Mouse (Mus musculus) CH12.LX (cell line): ENCODE measurements around the gene Mrps30. TPM values are rescaled to one million over a fixed set of nuclear protein-coding genes. Genes with fewer than 3 reads are reported as not detected.

Source experiments
- DNase-seq: peaks from one replicate; pipeline ENCODE4 v3.0.0-alpha.2; 2013; ENCODE audit errors: extremely low read depth
- H3K27ac ChIP-seq: 2 replicates; pipeline ENCODE4 v1.5.1; 2012; ENCODE audit warnings: low read depth, mild to moderate bottlenecking, control low read depth, moderate library complexity; ENCODE audit not compliant: insufficient read depth
- H3K27me3 ChIP-seq: replicated peaks from 2 replicates; pipeline ENCODE3; 2012; ENCODE audit warnings: inconsistent platforms
- H3K36me3 ChIP-seq, 2 experiments: replicated peaks in 1 of 2; 2 replicates each; pipeline versions ENCODE3 to v1.6.1; 2012; ENCODE audit warnings: inconsistent platforms in 1 of 2, low read length in 1 of 2, mild to moderate bottlenecking in 1 of 2, mixed read lengths in 1 of 2, moderate library complexity in 1 of 2; ENCODE audit not compliant: control insufficient read depth in 1 of 2, insufficient read depth in 1 of 2
- H3K4me1 ChIP-seq, 2 experiments: 2 replicates each; pipeline ENCODE4 v1.6.1; 2012; ENCODE audit warnings: inconsistent platforms in 1 of 2, moderate library complexity in 1 of 2; ENCODE audit not compliant: insufficient read depth in 2 of 2, control insufficient read depth in 1 of 2
- H3K4me2 ChIP-seq: 2 replicates; pipeline ENCODE4 v1.6.1; 2012; ENCODE audit warnings: low read depth, mild to moderate bottlenecking, control low read depth; ENCODE audit not compliant: poor library complexity, insufficient read depth, severe bottlenecking
- H3K4me3 ChIP-seq, 3 experiments: fragments of 150-350 bp in 1 of 3; sonication (generic) in 1 of 3; replicated peaks in 1 of 3; 2 replicates each; pipeline versions ENCODE3 to v1.5.1; 2011 to 2012; ENCODE audit warnings: low read depth in 2 of 3, low read length in 2 of 3, mild to moderate bottlenecking in 2 of 3, moderate library complexity in 2 of 3, control low read depth in 1 of 3, improper control_type of control experiment in 1 of 3, inconsistent platforms in 1 of 3, mixed read lengths in 1 of 3; ENCODE audit not compliant: poor library complexity in 1 of 3
- H3K79me2 ChIP-seq: replicated peaks from 2 replicates; pipeline ENCODE4 v1.6.1; 2012; ENCODE audit warnings: mild to moderate bottlenecking, moderate library complexity; ENCODE audit not compliant: control insufficient read depth, poor library complexity, insufficient read depth, severe bottlenecking; ENCODE audit errors: extremely low read depth
- H3K9ac ChIP-seq: 2 replicates; pipeline ENCODE4 v1.6.1; 2012; ENCODE audit warnings: low read depth, mild to moderate bottlenecking, control low read depth, moderate library complexity; ENCODE audit not compliant: insufficient read depth
- H3K9me3 ChIP-seq: replicated peaks from 2 replicates; pipeline ENCODE3; 2012; ENCODE audit warnings: low read length, inconsistent platforms, mixed read lengths
- BHLHE40 ChIP-seq: IDR thresholded peaks from 2 replicates; pipeline ENCODE4 v1.6.1; 2011; ENCODE audit warnings: mild to moderate bottlenecking, low read depth, low read length, improper control_type of control experiment
- CHD2 ChIP-seq: IDR thresholded peaks from 2 replicates; pipeline ENCODE4 v1.6.1; 2011; ENCODE audit warnings: low read length, improper control_type of control experiment
- CTCF ChIP-seq, 2 experiments: IDR thresholded peaks in 1 of 2; conservative IDR thresholded peaks in 1 of 2; 2 replicates each; pipeline ENCODE4 v1.5.1; 2011 to 2012; ENCODE audit warnings: low read depth in 2 of 2, low read length in 2 of 2, improper control_type of control experiment in 1 of 2, inconsistent platforms in 1 of 2, mild to moderate bottlenecking in 1 of 2, moderate library complexity in 1 of 2
- E2F4 ChIP-seq: IDR thresholded peaks from 2 replicates; pipeline ENCODE4 v1.6.1; 2011; ENCODE audit warnings: low read depth, low read length, improper control_type of control experiment; ENCODE audit not compliant: insufficient replicate concordance
- ETS1 ChIP-seq: conservative IDR thresholded peaks from 2 replicates; pipeline ENCODE4 v1.6.1; 2012; ENCODE audit warnings: low read depth, mild to moderate bottlenecking, inconsistent platforms, low read length, improper control_type of control experiment, moderate library complexity
- GABPA ChIP-seq: IDR thresholded peaks from 2 replicates; pipeline ENCODE4 v1.6.1; 2012; ENCODE audit warnings: low read depth, low read length, improper control_type of control experiment, inconsistent platforms; ENCODE audit not compliant: insufficient replicate concordance
- IRF4 ChIP-seq: IDR thresholded peaks from 2 replicates; pipeline ENCODE4 v1.6.1; 2014; ENCODE audit warnings: low read depth, mild to moderate bottlenecking, inconsistent platforms, low read length, improper control_type of control experiment
- JUN ChIP-seq: IDR thresholded peaks from 2 replicates; pipeline ENCODE4 v1.6.1; 2011; ENCODE audit warnings: low read depth, mild to moderate bottlenecking, low read length, improper control_type of control experiment, moderate library complexity; ENCODE audit not compliant: insufficient read depth
- MAZ ChIP-seq: IDR thresholded peaks from 2 replicates; pipeline ENCODE4 v1.6.1; 2012; ENCODE audit warnings: low read depth, mild to moderate bottlenecking, inconsistent platforms, low read length, improper control_type of control experiment, moderate library complexity
- MEF2A ChIP-seq: IDR thresholded peaks from 2 replicates; pipeline ENCODE4 v1.6.1; 2014; ENCODE audit warnings: low read depth, mild to moderate bottlenecking, inconsistent platforms, low read length, improper control_type of control experiment, borderline replicate concordance
- NELFE ChIP-seq: IDR thresholded peaks from 2 replicates; pipeline ENCODE4 v1.6.1; 2011; ENCODE audit warnings: low read depth, low read length, improper control_type of control experiment
- NRF1 ChIP-seq: IDR thresholded peaks from 2 replicates; pipeline ENCODE4 v1.6.1; 2014; ENCODE audit warnings: low read depth, mild to moderate bottlenecking, inconsistent platforms, low read length, improper control_type of control experiment, moderate library complexity
- RAD21 ChIP-seq: IDR thresholded peaks from 2 replicates; pipeline ENCODE4 v1.6.1; 2011; ENCODE audit warnings: low read depth, mild to moderate bottlenecking, low read length, improper control_type of control experiment, moderate library complexity
- RCOR1 ChIP-seq: conservative IDR thresholded peaks from 2 replicates; pipeline ENCODE4 v1.6.1; 2012; ENCODE audit warnings: low read depth, mild to moderate bottlenecking, inconsistent platforms, low read length, improper control_type of control experiment
- SIN3A ChIP-seq: IDR thresholded peaks from 2 replicates; pipeline ENCODE4 v1.6.1; 2012; ENCODE audit warnings: low read length, improper control_type of control experiment, inconsistent platforms
- SMC3 ChIP-seq: IDR thresholded peaks from 2 replicates; pipeline ENCODE4 v1.6.1; 2011; ENCODE audit warnings: low read depth, low read length, improper control_type of control experiment
- USF1 ChIP-seq: IDR thresholded peaks from 2 replicates; pipeline ENCODE4 v1.6.1; 2014; ENCODE audit warnings: low read depth, mild to moderate bottlenecking, inconsistent platforms, low read length, improper control_type of control experiment
- USF2 ChIP-seq: conservative IDR thresholded peaks from 2 replicates; pipeline ENCODE4 v1.6.1; 2011; ENCODE audit warnings: low read depth, low read length, improper control_type of control experiment
- ZKSCAN1 ChIP-seq: IDR thresholded peaks from 2 replicates; pipeline ENCODE4 v1.6.1; 2012; ENCODE audit warnings: low read depth, inconsistent platforms, low read length, improper control_type of control experiment, borderline replicate concordance
- dilution Hi-C: fragments of 300-500 bp; cut with MboI; formaldehyde crosslinking; loops from 2 replicates; pipeline ENCODE4 v1.14.3; 2020; ENCODE audit warnings: low sequenced_read_pairs; ENCODE audit not compliant: extremely low pct_unique_long_range_greater_than_20kb, extremely low pct_ligation_motif_present
- in situ Hi-C: fragments of 300-500 bp; cut with MboI; formaldehyde crosslinking; loops from 3 replicates; pipeline ENCODE4 v1.14.3; 2019; ENCODE audit warnings: low sequenced_read_pairs, low pct_ligation_motif_present, low pct_unique_long_range_greater_than_20kb, mixed read lengths
- polyA plus RNA-seq: library from polyadenylated mRNA; unstranded; fragments of >175 nt; gene quantifications from 2 replicates; pipeline ENCODE4 v1.2.1, GENCODE M21; 2012; ENCODE audit warnings: low read depth; ENCODE audit not compliant: insufficient read length
- total RNA-seq, 2 experiments: library from RNA; depleted of rRNA; stranded (reverse); fragments of 300-350 nt in 1 of 2; fragments of >200 nt in 1 of 2; gene quantifications; 2 replicates each; pipeline ENCODE4 v1.2.3; 2012 to 2014

The Mrps30 gene
- total and polyA plus RNA-seq, 3 experiments = 35.5 to 48.7 (median 36.6) TPM

- DNase-seq = no peak
- no peak overlapping the region for H3K9ac ChIP-seq
- peaks cover 2 to 13% of the 10 kb centered on the region in 2 experiments; a peak in 2 of 4 replicates for H3K4me1 ChIP-seq
- no peaks in the 10 kb centered on the region for H3K9me3 ChIP-seq
- dilution Hi-C loops = no loop called here
- H3K79me2 ChIP-seq = peaks cover 7% of the 10 kb centered on the region
- no peak for TF ChIP-seq BHLHE40
- no peak for TF ChIP-seq NRF1
- no peak for TF ChIP-seq MAZ
- TF ChIP-seq SIN3A = no peak
- TF ChIP-seq ETS1 = no peak
- no peak for TF ChIP-seq USF2
- TF ChIP-seq GABPA = no peak
- TF ChIP-seq IRF4 = no peak
- TF ChIP-seq MEF2A = no peak
- no peak for TF ChIP-seq E2F4
- no peak for TF ChIP-seq ZKSCAN1
- no peak for TF ChIP-seq USF1
- no peak overlapping the region for H3K27ac ChIP-seq
- in situ Hi-C loops = no loop called here
- H3K4me2 ChIP-seq = no peak overlapping the region
- H3K36me3 ChIP-seq = peaks cover 36 to 78% of the 10 kb centered on the region in 2 experiments
- H3K27me3 ChIP-seq = no peaks in the 10 kb centered on the region
- no peak overlapping the region for H3K4me3 ChIP-seq
These were observed 6.7 kb downstream of the Mrps30 start for GRCm38 (mm10) chr13:118380381-118380780.

GRCm38 (mm10) chr13:118379155-118379554, 7.9 kb downstream of the Mrps30 start:
- peaks cover 0 to 5% of the 10 kb centered on the region in 2 experiments; a peak in 1 of 4 replicates for H3K4me1 ChIP-seq
- dilution Hi-C loops = no loop called here

More at GRCm38 (mm10) chr13:118379155-118379554, 7.9 kb downstream of the Mrps30 start:
- Histone ChIP-seq H3K9ac (no peak overlapping the region), H3K4me2 (no peak overlapping the region), H3K36me3 (peaks cover 35 to 72% of the 10 kb centered on the region in 2 experiments), H3K79me2 (no peaks in the 10 kb centered on the region), H3K9me3 (no peaks in the 10 kb centered on the region)
- in situ Hi-C loops = no loop called here
- peak; percentile 50 for DNase-seq
- TF ChIP-seq CTCF (conservative IDR thresholded peaks at IDR 0.05 in 1 of 2, IDR thresholded peaks at IDR 0.05 in 1 of 2; ENCODE audit: low read depth in 2 of 2, low read length in 2 of 2) (peak; percentile 74 to 89), E2F4 (no peak), RAD21 (peak; percentile 42), GABPA (no peak), JUN (no peak), RCOR1 (no peak), NELFE (no peak), SMC3 (peak; percentile 28; the same call in 1 of the 2 replicates), CHD2 (no peak)
- TF ChIP-seq, all 38 proteins: peak for 3
- H3K27ac ChIP-seq = no peak overlapping the region
- no peaks in the 10 kb centered on the region for H3K27me3 ChIP-seq
- no peak overlapping the region for H3K4me3 ChIP-seq
